10 mouse cellular contexts compared by ENCODE assay signal in genomic region chr10:76725097-76725496, GRCm38 (mm10). TPM values are rescaled to one million over a fixed set of nuclear protein-coding genes. Genes with fewer than 3 reads are reported as not detected.
DNase-seq lines count a peak whose midpoint lies in the region; ATAC-seq and TF ChIP-seq lines count a peak whose summit lies in the region.
"Had no signal": no experiment of that assay in that cellular context is flagged by ENCODE, and none has a peak within 500 bp of the region (broad histone marks: within the 10 kb centered on the region; RNA-seq: fewer than 3 reads in every experiment).

No protein-coding gene starts in this region.

- peak overlapping the region; percentile 51; the same call in 1 of the 2 replicates for H3K9ac ChIP-seq in kidney, postnatal 0 days (ENCODE audit: low read depth, low read length)
- H3K9ac ChIP-seq in liver, embryonic 11.5 days (ENCODE audit: low read depth, low read length): no peak overlapping the region

- peak overlapping the region; percentile 25 for H3K4me3 ChIP-seq in kidney, postnatal 0 days (replicated peaks; ENCODE audit: low read depth, low read length)
- peak overlapping the region; percentile 58 for H3K4me3 ChIP-seq in embryonic fibroblast, embryonic 13.5 days (ENCODE audit: insufficient read depth, low read length)
- no peak overlapping the region for H3K4me3 ChIP-seq in liver, embryonic 11.5 days (ENCODE audit: low read depth, low read length)

- ATAC-seq in kidney, postnatal 0 days (replicated peaks; ENCODE audit: low FRiP score, low read depth): no peak
- no peak for ATAC-seq in liver, embryonic 11.5 days (replicated peaks; ENCODE audit: low FRiP score)

- no peak for TF ChIP-seq POLR2A in embryonic fibroblast, embryonic 13.5 days (IDR thresholded peaks at IDR 0.05; ENCODE audit: low read depth, low read length)

- DNase-seq in kidney, postnatal 0 days (ENCODE audit: low spot score): no peak
- DNase-seq in kidney, postnatal 36 days: no peak
- DNase-seq in adrenal gland, postnatal 36 days: peak; percentile 54 to 69
- peak; percentile 28 for DNase-seq in liver, embryonic 11.5 days (ENCODE audit: low spot score)
- no peak for DNase-seq in thymus, adult 18-20 months
- DNase-seq in spleen, postnatal 36 days (ENCODE audit: low spot score in 2 of 2): no peak
- no peak for DNase-seq in left cerebral cortex, adult 9 months (ENCODE audit: low spot score in 2 of 2)
- DNase-seq: cerebellum, adult 11-12 months had no signal

- peak overlapping the region; percentile 54 for H3K4me2 ChIP-seq in kidney, postnatal 0 days (ENCODE audit: low read length)
- H3K4me2 ChIP-seq in liver, embryonic 11.5 days: peak overlapping the region; percentile 11

- no peaks in the 10 kb centered on the region for H3K9me3 ChIP-seq in kidney, postnatal 0 days (replicated peaks; ENCODE audit: low read length)
- H3K9me3 ChIP-seq in liver, embryonic 11.5 days (ENCODE audit: control insufficient read depth, low read length): no peaks in the 10 kb centered on the region
- H3K9me3 ChIP-seq: G1E had no signal

- no peaks in the 10 kb centered on the region for H3K27me3 ChIP-seq in kidney, postnatal 0 days (ENCODE audit: insufficient read depth, low read length)
- no peaks in the 10 kb centered on the region for H3K27me3 ChIP-seq in liver, embryonic 11.5 days (replicated peaks; ENCODE audit: control insufficient read depth, insufficient read depth, low read length)

- TF ChIP-seq CTCF in kidney, postnatal 0 days (IDR thresholded peaks at IDR 0.05; ENCODE audit: low read depth): no peak
- TF ChIP-seq CTCF in embryonic fibroblast, embryonic 13.5 days (IDR thresholded peaks at IDR 0.05; ENCODE audit: borderline replicate concordance, insufficient read depth, low read length): no peak

- H3K36me3 ChIP-seq in kidney, postnatal 0 days (ENCODE audit: insufficient read depth, low read length): no peaks in the 10 kb centered on the region
- H3K36me3 ChIP-seq in liver, embryonic 11.5 days (ENCODE audit: control insufficient read depth, insufficient read depth, low read length): no peaks in the 10 kb centered on the region
- H3K36me3 ChIP-seq: G1E had no signal

- H3K27ac ChIP-seq in kidney, postnatal 0 days: no peak overlapping the region
- H3K27ac ChIP-seq in embryonic fibroblast, embryonic 13.5 days (ENCODE audit: insufficient read depth, low read length): peak overlapping the region; percentile 59
- no peak overlapping the region for H3K27ac ChIP-seq in liver, embryonic 11.5 days (ENCODE audit: low read depth, low read length)

- no peaks in the 10 kb centered on the region for H3K4me1 ChIP-seq in kidney, postnatal 0 days (replicated peaks; ENCODE audit: insufficient read depth, low read length)
- H3K4me1 ChIP-seq in embryonic fibroblast, embryonic 13.5 days (ENCODE audit: control insufficient read depth, insufficient read depth, low read length): peaks cover 8% of the 10 kb centered on the region; the same call in 1 of the 2 replicates
- H3K4me1 ChIP-seq in liver, embryonic 11.5 days (replicated peaks; ENCODE audit: control insufficient read depth, insufficient read depth, low read length): 0 out of 2 replicates have a peak, but pooled peaks cover 3% of the 10 kb centered on the region

- 86% methylated on average over 2 of the region's 2 CpGs for WGBS in kidney, postnatal 0 days
- 67% methylated on average over 2 of the region's 2 CpGs for WGBS in liver, embryonic 11.5 days

RNA-seq across cellular contexts. Expression of gene Col6a1, which starts 0.9 kb away (rescaled TPM):
- polyA plus RNA-seq in kidney, postnatal 0 days (2015; fragmentation: Nextera tagmentation; extraction: Ambion mirVana): 80.9 and 81.3 TPM in 2 replicates
- total RNA-seq in adrenal gland, postnatal 36 days (2021): 100 to 1,000 TPM; 295 to 316 TPM
- polyA plus RNA-seq in embryonic fibroblast, embryonic 13.5 days (2011; ENCODE audit: insufficient read length, low read depth, missing spikeins): 768 and 923 TPM in 2 replicates
- polyA plus RNA-seq in liver, embryonic 11.5 days (2014; fragmentation: Nextera tagmentation; extraction: Ambion mirVana): 18.1 and 20.8 TPM in 2 replicates
- polyA plus RNA-seq: G1E had no signal

Comparison
In these comparisons a context has a peak if more than half of its experiments do, and no peak if none do; other contexts are left out.
1. DNase-seq: peak in adrenal gland, postnatal 36 days (2 of 2) and liver, embryonic 11.5 days (single experiment); none in kidney, postnatal 0 days (single experiment), kidney, postnatal 36 days (0 of 2), thymus, adult 18-20 months (0 of 2), spleen, postnatal 36 days (0 of 2) and left cerebral cortex, adult 9 months (0 of 2).